Mouse (Mus musculus): ENCODE measurements around the gene Vps13d. TPM values are rescaled to one million over a fixed set of nuclear protein-coding genes. Genes with fewer than 3 reads are reported as not detected.

Gene Vps13d
- polyA plus RNA-seq, 1 experiment from 2014 or later = 7.9 TPM

DNA sequence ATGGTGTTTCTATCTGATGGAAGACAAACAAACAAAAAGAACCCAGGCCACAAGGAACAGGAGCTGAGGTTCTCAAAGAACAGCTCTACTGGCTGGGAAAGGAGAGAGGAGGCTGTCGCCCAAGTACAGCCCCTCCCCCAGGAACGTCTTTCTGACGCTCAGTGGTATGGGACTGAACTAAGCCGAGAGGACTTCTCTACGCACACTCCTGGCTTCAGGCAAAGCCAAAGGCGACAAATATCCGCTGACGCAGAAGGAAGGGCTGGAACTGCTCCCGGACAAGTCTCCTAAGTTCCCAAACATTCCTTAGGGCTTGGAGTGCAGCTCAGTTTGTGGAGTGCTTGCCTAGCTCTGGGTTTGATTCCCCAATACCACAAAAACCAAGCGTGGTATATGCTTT lies 264.4 kb downstream of the Vps13d start:
- Histone ChIP-seq H3K27ac (replicated peaks) (no peak overlapping the region), H3K4me2 (replicated peaks) (no peak overlapping the region), H3K9me3 (no peaks in the 10 kb centered on the region), H3K9ac (replicated peaks) (no peak overlapping the region), H3K27me3 (no peaks in the 10 kb centered on the region), H3K4me1 (no peaks in the 10 kb centered on the region), H3K4me3 (no peak overlapping the region), H3K36me3 (no peaks in the 10 kb centered on the region)
- ATAC-seq (ENCODE audit: low FRiP score, low read depth) = no peak
- 39% methylated on average over 10 of the region's 10 CpGs for WGBS

DNA sequence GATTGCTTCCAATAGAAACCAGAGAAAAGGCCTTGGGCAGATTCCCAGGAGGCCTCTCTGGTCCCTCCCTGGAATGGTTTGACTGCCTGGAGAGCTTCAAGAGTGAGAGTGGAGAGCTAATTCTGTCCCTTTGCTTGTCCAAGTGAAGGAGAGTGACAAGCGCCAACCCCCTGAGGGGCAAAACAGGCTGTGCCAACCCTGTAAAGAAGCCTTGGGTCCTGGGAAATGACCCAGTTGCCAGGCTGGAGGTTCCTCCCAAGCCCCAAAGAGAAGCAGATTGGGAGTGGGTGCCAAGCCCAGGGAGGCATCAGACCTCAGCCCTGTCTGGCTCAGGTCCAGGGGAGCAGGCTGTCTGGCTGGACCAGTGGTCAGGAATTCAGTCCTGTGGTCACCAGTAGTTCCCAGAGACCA lies 265.0 kb downstream of the Vps13d start:
- H3K4me3 ChIP-seq = no peak overlapping the region
- ATAC-seq (ENCODE audit: low FRiP score, low read depth) = no peak
- H3K4me2 ChIP-seq (replicated peaks) = no peak overlapping the region
- H3K27ac ChIP-seq (replicated peaks) = no peak overlapping the region
- H3K9ac ChIP-seq (replicated peaks) = no peak overlapping the region
- H3K36me3 ChIP-seq = no peaks in the 10 kb centered on the region
- no peaks in the 10 kb centered on the region for H3K9me3 ChIP-seq
- H3K4me1 ChIP-seq = no peaks in the 10 kb centered on the region
- H3K27me3 ChIP-seq = no peaks in the 10 kb centered on the region
- 88% methylated on average over 1 of the region's 1 CpGs for WGBS

GRCm38 (mm10) chr4:144928693-144929436 lies 265.9 kb downstream of the Vps13d start:
- Histone ChIP-seq H3K27me3 (no peaks in the 10 kb centered on the region), H3K36me3 (no peaks in the 10 kb centered on the region), H3K9ac (replicated peaks) (no peak overlapping the region), H3K27ac (replicated peaks) (no peak overlapping the region), H3K4me3 (no peak overlapping the region), H3K9me3 (no peaks in the 10 kb centered on the region), H3K4me2 (replicated peaks) (no peak overlapping the region), H3K4me1 (no peaks in the 10 kb centered on the region)
- no peak for ATAC-seq (ENCODE audit: low FRiP score, low read depth)
- 85% methylated on average over 5 of the region's 5 CpGs for WGBS

Other genes with a start within 250 kb of the Vps13d start
- 2.6 TPM in 2 replicates for gene Tnfrsf1b, start 51.9 kb upstream of the Vps13d start, polyA plus RNA-seq (2016; fragmentation: Nextera tagmentation; extraction: Ambion mirVana)
- not detected in 2 replicates for gene Tnfrsf8, start 120.2 kb upstream of the Vps13d start, polyA plus RNA-seq (2016; fragmentation: Nextera tagmentation; extraction: Ambion mirVana)

All from midbrain, embryonic 12.5 days (tissue).